Mouse (Mus musculus): ENCODE data around the gene Arfgap3.

The Arfgap3 gene

GRCm38 (mm10) chr15:83251176-83252004, 98.7 kb downstream of the Arfgap3 start, which contains the start of gene A4galt:
A4galt (minus strand) TSS chr15:83251774.
- DNase-seq (ENCODE audit: low spot score) = peak; percentile 34

GRCm38 (mm10) chr15:83250651-83251175, 99.3 kb downstream of the Arfgap3 start:
- peak; percentile 16 for DNase-seq (ENCODE audit: low spot score)

Data from retina, embryonic 14.5 days (tissue).